Mouse (Mus musculus): Measurements from ENCODE around the gene Zzz3. TPM values are rescaled to one million over a fixed set of nuclear protein-coding genes. Genes with fewer than 3 reads are reported as not detected.
A peak's percentile ranks its signal among the peaks of the same experiment; 100 is the strongest.

Zzz3 gene
- polyA plus RNA-seq (2015; fragmentation: Nextera tagmentation; extraction: Ambion mirVana), result 52.6 and 53.7 TPM in 2 replicates

GRCm38 (mm10) chr3:152395350-152396277 lies at the start of gene Zzz3:
TSS of gene Zzz3 (plus strand) at chr3:152395473.
- peak within 1 kb of the TSS; percentile 88 for H3K4me3 ChIP-seq (replicated peaks)
- peaks cover 31% of the 10 kb centered on the region for H3K4me1 ChIP-seq
- H3K27ac ChIP-seq, result peak within 1 kb of the TSS; percentile 100
- peak within 1 kb of the TSS; percentile 89 for H3K9ac ChIP-seq
- peaks cover 26% of the 10 kb centered on the region for H3K36me3 ChIP-seq
- WGBS, result under 1% methylated on average over 107 of the region's 108 CpGs
- no peaks in the 10 kb centered on the region for H3K9me3 ChIP-seq (replicated peaks)
- peak within 1 kb of the TSS; percentile 62 for H3K4me2 ChIP-seq
- H3K27me3 ChIP-seq, result no peaks in the 10 kb centered on the region
- ATAC-seq (replicated peaks; ENCODE audit: low FRiP score), result peak; percentile 93

GRCm38 (mm10) chr3:152345732-152346632 lies 49.3 kb upstream of the Zzz3 start, which contains the start of gene Usp33:
TSS of gene Usp33 (plus strand) at chr3:152346478.
- H3K9ac ChIP-seq, result peak within 1 kb of the TSS; percentile 85
- peak within 1 kb of the TSS; percentile 63 for H3K4me2 ChIP-seq
- H3K36me3 ChIP-seq, result no peaks in the 10 kb centered on the region
- H3K27ac ChIP-seq, result peak within 1 kb of the TSS; percentile 79
- WGBS, result 6% methylated on average over 42 of the region's 44 CpGs
- peaks cover 14% of the 10 kb centered on the region for H3K4me1 ChIP-seq
- peak within 1 kb of the TSS; percentile 70 for H3K4me3 ChIP-seq (replicated peaks)
- peak; percentile 98 for ATAC-seq (replicated peaks; ENCODE audit: low FRiP score)
- no peaks in the 10 kb centered on the region for H3K9me3 ChIP-seq (replicated peaks)
- no peaks in the 10 kb centered on the region for H3K27me3 ChIP-seq

- Histone ChIP-seq H3K4me3 (replicated peaks) (peak overlapping the region; percentile 70), H3K27me3 (no peaks in the 10 kb centered on the region), H3K27ac (peak overlapping the region; percentile 79), H3K9ac (peak overlapping the region; percentile 85), H3K4me1 (peaks cover 16% of the 10 kb centered on the region), H3K36me3 (no peaks in the 10 kb centered on the region), H3K9me3 (replicated peaks) (no peaks in the 10 kb centered on the region), H3K4me2 (peak overlapping the region; percentile 63)
- under 1% methylated on average over 44 of the region's 54 CpGs for WGBS
- peak; percentile 82 for ATAC-seq (replicated peaks; ENCODE audit: low FRiP score)
These were observed 48.6 kb upstream of the Zzz3 start for GRCm38 (mm10) chr3:152346633-152347141.

DNA sequence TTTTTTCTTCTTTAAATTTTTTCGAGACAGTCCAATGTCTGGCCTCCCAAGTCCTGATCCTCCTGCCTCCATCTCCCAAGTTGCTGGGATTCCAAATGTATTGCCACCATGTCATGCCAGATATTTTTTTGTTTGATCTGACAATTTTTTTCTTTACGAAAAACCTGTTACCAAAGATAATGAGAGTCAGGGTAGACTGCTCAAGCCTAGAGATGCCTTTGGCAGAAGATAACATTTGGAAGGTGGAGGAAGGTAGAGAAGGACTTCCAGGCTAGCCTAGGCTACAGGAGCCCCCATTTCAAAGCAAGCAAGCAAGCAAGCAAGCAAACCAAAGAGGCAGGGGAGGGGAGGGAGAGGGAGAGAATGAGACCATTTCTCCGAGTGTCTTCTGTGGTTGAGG lies 48.0 kb upstream of the Zzz3 start:
- no peak overlapping the region for H3K27ac ChIP-seq
- WGBS, result 42% methylated on average over 3 of the region's 3 CpGs
- peaks cover 16% of the 10 kb centered on the region for H3K4me1 ChIP-seq
- H3K27me3 ChIP-seq, result no peaks in the 10 kb centered on the region
- H3K36me3 ChIP-seq, result no peaks in the 10 kb centered on the region
- peak overlapping the region; percentile 63 for H3K4me2 ChIP-seq
- no peaks in the 10 kb centered on the region for H3K9me3 ChIP-seq (replicated peaks)
- H3K4me3 ChIP-seq (replicated peaks), result peak overlapping the region; percentile 70
- H3K9ac ChIP-seq, result peak overlapping the region; percentile 85
- ATAC-seq (replicated peaks; ENCODE audit: low FRiP score), result no peak

GRCm38 (mm10) chr3:152348011-152348830 lies 47.1 kb upstream of the Zzz3 start:
- no peak for ATAC-seq (replicated peaks; ENCODE audit: low FRiP score)
- H3K4me1 ChIP-seq, result peaks cover 16% of the 10 kb centered on the region
- H3K9ac ChIP-seq, result no peak overlapping the region
- no peak overlapping the region for H3K27ac ChIP-seq
- no peaks in the 10 kb centered on the region for H3K36me3 ChIP-seq
- 91% methylated on average over 10 of the region's 10 CpGs for WGBS
- no peak overlapping the region for H3K4me3 ChIP-seq (replicated peaks)
- H3K27me3 ChIP-seq, result no peaks in the 10 kb centered on the region
- no peaks in the 10 kb centered on the region for H3K9me3 ChIP-seq (replicated peaks)
- H3K4me2 ChIP-seq, result no peak overlapping the region

- peaks cover 19% of the 10 kb centered on the region for H3K4me1 ChIP-seq
- ATAC-seq (replicated peaks; ENCODE audit: low FRiP score), result no peak
These were observed 44.8 kb upstream of the Zzz3 start for GRCm38 (mm10) chr3:152350431-152350830.

GRCm38 (mm10) chr3:152350966-152351365 lies 44.3 kb upstream of the Zzz3 start:
- no peak overlapping the region for H3K4me2 ChIP-seq
- 79% methylated on average over 5 of the region's 5 CpGs for WGBS
- H3K27me3 ChIP-seq, result no peaks in the 10 kb centered on the region
- H3K27ac ChIP-seq, result no peak overlapping the region
- H3K4me1 ChIP-seq, result peaks cover 22% of the 10 kb centered on the region
- H3K4me3 ChIP-seq (replicated peaks), result no peak overlapping the region
- H3K9ac ChIP-seq, result no peak overlapping the region
- no peaks in the 10 kb centered on the region for H3K36me3 ChIP-seq
- H3K9me3 ChIP-seq (replicated peaks), result no peaks in the 10 kb centered on the region
- no peak for ATAC-seq (replicated peaks; ENCODE audit: low FRiP score)

More at GRCm38 (mm10) chr3:152350431-152350830, 44.8 kb upstream of the Zzz3 start:
- no peak overlapping the region for H3K27ac ChIP-seq
- H3K4me3 ChIP-seq (replicated peaks), result no peak overlapping the region
- WGBS, result 81% methylated on average over 3 of the region's 3 CpGs
- no peak overlapping the region for H3K4me2 ChIP-seq
- no peaks in the 10 kb centered on the region for H3K27me3 ChIP-seq
- no peak overlapping the region for H3K9ac ChIP-seq
- H3K9me3 ChIP-seq (replicated peaks), result no peaks in the 10 kb centered on the region
- no peaks in the 10 kb centered on the region for H3K36me3 ChIP-seq

DNA sequence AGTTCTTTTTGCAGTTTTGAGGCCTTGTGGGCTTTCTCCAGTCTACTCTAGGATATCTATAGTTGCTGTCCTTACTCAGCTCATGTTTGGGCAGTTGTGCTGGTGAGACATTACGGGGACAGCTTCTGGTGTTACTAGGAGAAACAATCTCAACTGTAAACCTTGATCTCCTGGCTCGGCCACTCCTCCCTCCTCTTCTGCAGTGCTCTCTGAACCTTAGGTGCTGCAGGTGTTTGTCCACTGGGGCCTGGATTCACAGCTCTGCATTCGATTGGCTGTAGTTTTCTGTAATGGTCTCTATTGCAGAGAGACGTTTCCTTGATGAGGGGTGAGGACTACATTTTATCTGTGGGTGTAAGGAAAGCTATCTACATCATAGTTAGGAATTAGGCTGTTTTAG lies 43.0 kb upstream of the Zzz3 start:
- H3K27me3 ChIP-seq, result no peaks in the 10 kb centered on the region
- no peak for ATAC-seq (replicated peaks; ENCODE audit: low FRiP score)
- H3K9ac ChIP-seq, result no peak overlapping the region
- no peaks in the 10 kb centered on the region for H3K9me3 ChIP-seq (replicated peaks)
- no peak overlapping the region for H3K4me2 ChIP-seq
- peaks cover 26% of the 10 kb centered on the region for H3K4me1 ChIP-seq
- WGBS, result 71% methylated on average over 4 of the region's 4 CpGs
- H3K36me3 ChIP-seq, result no peaks in the 10 kb centered on the region
- H3K27ac ChIP-seq, result no peak overlapping the region
- no peak overlapping the region for H3K4me3 ChIP-seq (replicated peaks)

- WGBS, result 86% methylated on average over 10 of the region's 10 CpGs
- H3K9ac ChIP-seq, result no peak overlapping the region
- no peaks in the 10 kb centered on the region; the same call in 1 of the 2 replicates for H3K36me3 ChIP-seq
- no peak for ATAC-seq (replicated peaks; ENCODE audit: low FRiP score)
- H3K27me3 ChIP-seq, result no peaks in the 10 kb centered on the region
- no peak overlapping the region for H3K27ac ChIP-seq
- H3K9me3 ChIP-seq (replicated peaks), result no peaks in the 10 kb centered on the region
- H3K4me1 ChIP-seq, result peaks cover 24% of the 10 kb centered on the region
- H3K4me2 ChIP-seq, result no peak overlapping the region
- H3K4me3 ChIP-seq (replicated peaks), result no peak overlapping the region
These were observed 41.7 kb upstream of the Zzz3 start for GRCm38 (mm10) chr3:152353434-152354177.

- WGBS, result 38% methylated on average over 5 of the region's 5 CpGs
- Histone ChIP-seq H3K4me3 (replicated peaks) (no peak overlapping the region), H3K4me2 (no peak overlapping the region), H3K4me1 (peaks cover 23% of the 10 kb centered on the region), H3K36me3 (peaks cover 13% of the 10 kb centered on the region), H3K9ac (no peak overlapping the region), H3K9me3 (replicated peaks) (no peaks in the 10 kb centered on the region), H3K27me3 (no peaks in the 10 kb centered on the region), H3K27ac (no peak overlapping the region)
- ATAC-seq (replicated peaks; ENCODE audit: low FRiP score), result no peak
These were observed 39.9 kb upstream of the Zzz3 start for GRCm38 (mm10) chr3:152355361-152355760.
